Mouse (Mus musculus) olfactory bulb, adult 2 months (tissue): Measurements from ENCODE around the gene Lnx1.

Source experiments
- CTCF ChIP-seq: fragments of 200-500 bp; IDR thresholded peaks from 2 replicates; pipeline ENCODE4 v1.5.1; 2012; ENCODE audit warnings: low read depth, mild to moderate bottlenecking, low read length, moderate library complexity; ENCODE audit not compliant: insufficient read depth
- POLR2A ChIP-seq: fragments of 200-500 bp; IDR thresholded peaks from 2 replicates; pipeline ENCODE4 v1.6.1; 2012; ENCODE audit warnings: mild to moderate bottlenecking, low read depth, low read length, moderate library complexity; ENCODE audit not compliant: insufficient read depth

GRCm38 (mm10) chr5:74601965-74602364 is 100.7 kb downstream of the Lnx1 start:
- TF ChIP-seq CTCF, result no peak
- no peak for TF ChIP-seq POLR2A
